Mouse (Mus musculus) frontal cortex, adult 2 months (tissue): ENCODE results near the gene Gm8906. TPM values are rescaled to one million over a fixed set of nuclear protein-coding genes. Genes with fewer than 3 reads are reported as not detected.
"Not testable (repeated sequence)": the region's sequence is repeated elsewhere in the genome, so short reads cannot be mapped to it uniquely, and the experiment has no call there.

Source experiments
- DNase-seq, 2 experiments: peaks; one replicate each; pipeline ENCODE4 v3.0.0; 2022; ENCODE audit warnings: low spot score in 1 of 2; ENCODE audit errors: extremely low spot score in 1 of 2
- polyA plus RNA-seq: library from polyadenylated mRNA; depleted of rRNA; stranded (reverse); fragments of >200 nt; gene quantifications from 2 replicates; pipeline ENCODE4 v1.2.3, GENCODE M21; 2012; rRNA removed

Gene Gm8906
- polyA plus RNA-seq = not detected in 2 replicates

DNA sequence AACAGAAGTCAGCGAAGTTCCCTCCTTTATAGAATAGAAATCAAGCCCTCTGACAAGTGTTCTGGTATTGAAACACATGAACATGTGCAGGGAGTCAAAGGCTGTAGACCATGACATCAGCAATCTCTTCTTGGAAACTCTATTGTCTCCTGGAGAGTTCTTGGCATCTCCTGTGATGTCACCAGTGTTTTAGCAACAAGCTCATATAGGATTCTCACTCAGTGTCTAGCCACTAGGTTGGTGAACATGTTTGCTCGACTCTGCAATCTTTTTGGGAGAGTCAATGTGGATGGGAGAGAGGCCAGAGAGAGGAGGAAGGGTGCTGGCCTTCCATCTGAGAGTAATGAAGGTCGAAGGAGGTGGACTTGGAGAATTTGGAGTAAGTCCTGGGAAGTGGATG, at the start of gene Gm8906:
Gene Gm8906, plus strand, starts transcription at position 301 of the 400 bp plus-strand sequence.
- DNase-seq = not testable (repeated sequence)

Other genes starting within 250 kb of the Gm8906 start
- not detected in 2 replicates for gene Gm8890, start 246.7 kb upstream of the Gm8906 start, polyA plus RNA-seq
- not detected in 2 replicates for gene Speer1, start 161.2 kb upstream of the Gm8906 start, polyA plus RNA-seq
- not detected in 2 replicates for gene Gm8897, start 86.3 kb upstream of the Gm8906 start, polyA plus RNA-seq
- gene Gm6460, start 92.2 kb downstream of the Gm8906 start, polyA plus RNA-seq = not detected in 2 replicates
- gene Gm8922, start 179.3 kb downstream of the Gm8906 start, polyA plus RNA-seq = not detected in 2 replicates